Mouse (Mus musculus) midbrain, embryonic 16.5 days (tissue): Measurements from ENCODE around the gene Rps19. TPM values are rescaled to one million over a fixed set of nuclear protein-coding genes. Genes with fewer than 3 reads are reported as not detected.
"Not testable (repeated sequence)": the region's sequence is repeated elsewhere in the genome, so short reads cannot be mapped to it uniquely, and the experiment has no call there.

Source experiments
- ATAC-seq: fragments of 200-750 bp; cut with Nextera tagmentation; 2 replicates; pipeline ENCODE4 v1.8.0; 2017; ENCODE audit warnings: moderate TSS enrichment
- H3K27ac ChIP-seq: fragments of 300-500 bp; sonication (generic); 2 replicates; pipeline ENCODE4 v1.5.1; 2014; ENCODE audit warnings: mild to moderate bottlenecking, low read length, mixed read lengths
- H3K27me3 ChIP-seq: fragments of 300-500 bp; sonication (generic); 2 replicates; pipeline ENCODE4 v1.6.1; 2014; ENCODE audit warnings: low read depth, low read length, mixed read lengths; ENCODE audit not compliant: control insufficient read depth, insufficient read depth
- H3K36me3 ChIP-seq: fragments of 300-500 bp; sonication (generic); 2 replicates; pipeline ENCODE4 v1.6.1; 2014; ENCODE audit warnings: mild to moderate bottlenecking, low read length, moderate library complexity, mixed read lengths; ENCODE audit not compliant: control insufficient read depth, insufficient read depth
- H3K4me1 ChIP-seq: fragments of 300-500 bp; sonication (generic); 2 replicates; pipeline ENCODE4 v1.6.1; 2014; ENCODE audit warnings: mild to moderate bottlenecking, low read length, mixed read lengths; ENCODE audit not compliant: control insufficient read depth, insufficient read depth
- H3K4me2 ChIP-seq: fragments of 300-500 bp; sonication (generic); 2 replicates; pipeline ENCODE4 v1.6.1; 2014; ENCODE audit warnings: mild to moderate bottlenecking, low read length, mixed read lengths
- H3K4me3 ChIP-seq: fragments of 300-500 bp; sonication (generic); 2 replicates; pipeline ENCODE4 v1.5.1; 2014; ENCODE audit warnings: low read depth, mild to moderate bottlenecking, low read length, moderate library complexity, mixed read lengths
- H3K9ac ChIP-seq: fragments of 300-500 bp; sonication (generic); 2 replicates; pipeline ENCODE4 v1.6.1; 2014; ENCODE audit warnings: low read depth, low read length, mixed read lengths
- H3K9me3 ChIP-seq: fragments of 300-500 bp; sonication (generic); replicated peaks from 2 replicates; pipeline ENCODE4 v1.6.1; 2014; ENCODE audit warnings: mild to moderate bottlenecking, low read length, mixed read lengths; ENCODE audit not compliant: control insufficient read depth, poor library complexity, severe bottlenecking
- WGBS: fragments of 180-500 bp; shearing (Covaris S2); extraction: QIAGEN DNeasy Blood & Tissue Kit; methylation state at CpG from one replicate; pipeline ENCODE4 v1.1.7; 2014; 5-methylcytosine and 5-hydroxymethylcytosine counted together
- polyA plus RNA-seq: library from polyadenylated mRNA; unstranded; fragments of >200 nt; fragmentation: Nextera tagmentation; extraction: Ambion mirVana; gene quantifications from 2 replicates; pipeline ENCODE4 v1.2.1, GENCODE M21; 2015

Rps19 gene
- polyA plus RNA-seq, 1 experiment from 2014 or later: 1,058 TPM

DNA sequence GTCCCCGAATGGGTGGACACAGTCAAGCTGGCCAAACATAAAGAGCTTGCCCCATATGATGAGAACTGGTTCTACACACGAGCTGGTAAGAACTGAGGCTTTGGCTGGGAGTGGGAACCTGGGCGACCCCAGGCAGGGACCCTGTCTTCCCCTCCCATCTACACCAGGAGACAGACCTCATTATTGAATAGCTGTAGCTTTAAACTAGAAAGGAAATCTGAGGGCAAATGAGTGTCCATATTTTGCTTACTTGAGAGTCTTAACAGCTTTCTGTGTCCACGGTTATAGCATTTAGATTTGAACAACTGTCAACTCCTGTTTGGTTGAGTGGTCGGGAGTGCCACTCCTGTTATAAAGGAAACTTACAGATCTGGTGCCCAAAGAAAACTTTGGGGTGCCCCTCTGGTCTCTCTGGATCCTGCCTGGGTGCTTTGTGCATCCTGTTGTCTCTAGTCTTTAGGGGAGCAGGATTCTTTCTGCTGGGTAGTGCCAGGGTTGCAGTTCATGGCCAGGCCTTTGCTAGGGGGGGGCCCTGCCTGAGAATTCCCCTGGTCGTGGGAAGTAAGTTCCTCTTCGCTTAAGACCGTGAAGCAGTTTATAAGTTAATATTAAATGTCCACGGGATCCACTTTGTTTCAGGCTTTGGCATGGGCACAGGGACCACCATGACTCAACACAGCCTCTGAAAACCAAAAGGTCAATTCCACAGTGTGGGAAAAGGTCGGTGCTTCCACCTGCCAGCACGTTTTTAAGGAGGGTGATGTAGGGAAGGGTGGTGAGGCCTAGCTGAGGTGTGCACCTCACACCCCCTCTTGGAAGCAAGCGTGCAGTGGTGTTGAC lies 1.5 kb downstream of the Rps19 start:
- Histone ChIP-seq H3K4me2 (peak overlapping the region; percentile 84), H3K36me3 (peaks cover 16% of the 10 kb centered on the region; the same call in 1 of the 2 replicates), H3K27me3 (no peaks in the 10 kb centered on the region), H3K4me1 (peaks cover 19% of the 10 kb centered on the region), H3K9me3 (no peaks in the 10 kb centered on the region), H3K9ac (peak overlapping the region; percentile 99), H3K27ac (no peak overlapping the region), H3K4me3 (peak overlapping the region; percentile 82)
- ATAC-seq: no peak
- 48% methylated on average over 12 of the region's 12 CpGs for WGBS

DNA sequence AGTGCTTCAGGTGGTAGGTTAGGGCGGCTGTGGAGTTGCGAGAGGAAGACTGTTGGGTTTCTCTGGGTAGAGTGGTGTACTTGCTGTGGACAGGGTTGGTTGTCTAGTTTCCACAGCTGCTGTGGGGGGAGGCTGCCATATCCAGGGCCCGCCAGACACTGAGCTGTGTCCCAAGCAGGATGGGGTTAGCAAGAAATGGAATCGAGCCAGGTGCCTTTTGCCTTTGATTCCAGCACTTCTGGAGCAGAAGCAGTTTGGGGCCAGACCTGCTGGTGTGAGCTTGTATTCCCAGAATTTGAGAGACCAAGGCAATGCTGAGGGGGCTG lies 2.1 kb downstream of the Rps19 start:
- ATAC-seq: no peak
- H3K4me2 ChIP-seq: peak overlapping the region; percentile 84
- WGBS: 74% methylated on average over 4 of the region's 4 CpGs
- peaks cover 16% of the 10 kb centered on the region; the same call in 1 of the 2 replicates for H3K36me3 ChIP-seq
- no peaks in the 10 kb centered on the region for H3K9me3 ChIP-seq
- no peaks in the 10 kb centered on the region for H3K27me3 ChIP-seq
- peak overlapping the region; percentile 99; the same call in 1 of the 2 replicates for H3K9ac ChIP-seq
- peaks cover 19% of the 10 kb centered on the region for H3K4me1 ChIP-seq
- no peak overlapping the region for H3K27ac ChIP-seq
- H3K4me3 ChIP-seq: no peak overlapping the region

DNA sequence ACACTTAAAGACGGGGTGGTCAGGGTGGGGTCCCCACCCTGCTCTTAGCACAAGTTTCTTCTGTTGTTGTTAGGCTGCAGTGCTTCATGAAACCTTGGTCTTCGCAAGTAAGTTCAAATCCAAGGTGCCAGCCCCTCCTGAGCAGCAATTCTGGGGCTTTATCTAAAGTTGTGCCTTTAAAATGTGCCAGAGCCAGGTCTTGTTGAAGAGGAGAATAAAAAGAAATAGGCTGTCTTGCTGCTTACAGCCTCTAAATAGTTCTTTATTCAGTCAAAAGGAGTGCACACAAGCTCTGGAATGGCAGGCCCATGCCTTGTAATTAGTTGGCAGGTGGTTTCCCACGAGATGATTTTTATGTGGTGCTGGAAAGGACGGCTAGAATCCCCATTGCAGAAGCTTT lies 2.9 kb downstream of the Rps19 start:
- no peak overlapping the region for H3K4me3 ChIP-seq
- H3K27ac ChIP-seq: no peak overlapping the region
- peaks cover 19% of the 10 kb centered on the region for H3K4me1 ChIP-seq
- peak overlapping the region; percentile 22; the same call in 1 of the 2 replicates for H3K9ac ChIP-seq
- WGBS: 78% methylated on average over 4 of the region's 4 CpGs
- no peaks in the 10 kb centered on the region for H3K9me3 ChIP-seq
- no peaks in the 10 kb centered on the region for H3K27me3 ChIP-seq
- peaks cover 16% of the 10 kb centered on the region; the same call in 1 of the 2 replicates for H3K36me3 ChIP-seq
- no peak for ATAC-seq
- no peak overlapping the region for H3K4me2 ChIP-seq

DNA sequence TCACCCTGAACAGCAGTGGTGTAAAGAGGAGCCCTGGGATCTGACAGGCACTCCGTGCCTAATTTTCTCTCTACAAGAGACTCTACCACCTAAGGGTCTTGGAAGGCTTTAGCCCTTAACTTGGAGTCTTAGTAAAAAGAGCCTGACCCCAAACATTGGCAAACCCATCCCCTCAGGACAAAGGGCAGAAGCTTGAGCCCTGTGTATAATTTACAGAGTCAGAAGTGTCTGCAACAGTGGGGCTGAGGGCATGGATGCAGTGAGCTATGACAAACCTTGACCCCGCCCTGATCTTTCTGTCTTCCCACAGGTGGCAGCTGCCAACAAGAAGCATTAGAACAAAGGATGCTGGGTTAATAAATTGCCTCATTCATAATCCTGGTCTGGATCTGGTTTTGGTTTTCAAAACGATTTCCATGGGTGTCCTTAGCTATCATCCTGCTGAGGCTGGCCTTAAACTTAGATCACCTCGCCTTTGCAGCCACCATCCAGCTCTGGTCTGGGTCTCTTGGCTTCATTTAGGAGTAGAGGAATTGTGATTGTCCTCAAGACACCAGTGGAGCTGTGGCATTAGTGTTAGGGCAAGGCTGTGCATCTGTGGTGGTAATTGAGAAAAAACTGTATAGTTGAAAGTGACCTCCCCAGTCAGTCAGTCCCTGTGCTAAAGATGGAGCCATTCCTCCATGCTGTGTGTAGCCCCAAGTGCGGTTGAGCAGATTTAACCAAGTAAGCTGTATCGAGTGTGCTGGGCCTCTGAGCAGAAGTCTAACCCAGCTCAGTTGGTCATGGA lies 5.5 kb downstream of the Rps19 start:
- Histone ChIP-seq H3K27me3 (no peaks in the 10 kb centered on the region), H3K9ac (no peak overlapping the region), H3K4me1 (peaks cover 19% of the 10 kb centered on the region), H3K27ac (no peak overlapping the region), H3K36me3 (peaks cover 16% of the 10 kb centered on the region; the same call in 1 of the 2 replicates), H3K9me3 (no peaks in the 10 kb centered on the region), H3K4me3 (no peak overlapping the region), H3K4me2 (no peak overlapping the region)
- no peak for ATAC-seq
- 83% methylated on average over 6 of the region's 6 CpGs for WGBS

DNA sequence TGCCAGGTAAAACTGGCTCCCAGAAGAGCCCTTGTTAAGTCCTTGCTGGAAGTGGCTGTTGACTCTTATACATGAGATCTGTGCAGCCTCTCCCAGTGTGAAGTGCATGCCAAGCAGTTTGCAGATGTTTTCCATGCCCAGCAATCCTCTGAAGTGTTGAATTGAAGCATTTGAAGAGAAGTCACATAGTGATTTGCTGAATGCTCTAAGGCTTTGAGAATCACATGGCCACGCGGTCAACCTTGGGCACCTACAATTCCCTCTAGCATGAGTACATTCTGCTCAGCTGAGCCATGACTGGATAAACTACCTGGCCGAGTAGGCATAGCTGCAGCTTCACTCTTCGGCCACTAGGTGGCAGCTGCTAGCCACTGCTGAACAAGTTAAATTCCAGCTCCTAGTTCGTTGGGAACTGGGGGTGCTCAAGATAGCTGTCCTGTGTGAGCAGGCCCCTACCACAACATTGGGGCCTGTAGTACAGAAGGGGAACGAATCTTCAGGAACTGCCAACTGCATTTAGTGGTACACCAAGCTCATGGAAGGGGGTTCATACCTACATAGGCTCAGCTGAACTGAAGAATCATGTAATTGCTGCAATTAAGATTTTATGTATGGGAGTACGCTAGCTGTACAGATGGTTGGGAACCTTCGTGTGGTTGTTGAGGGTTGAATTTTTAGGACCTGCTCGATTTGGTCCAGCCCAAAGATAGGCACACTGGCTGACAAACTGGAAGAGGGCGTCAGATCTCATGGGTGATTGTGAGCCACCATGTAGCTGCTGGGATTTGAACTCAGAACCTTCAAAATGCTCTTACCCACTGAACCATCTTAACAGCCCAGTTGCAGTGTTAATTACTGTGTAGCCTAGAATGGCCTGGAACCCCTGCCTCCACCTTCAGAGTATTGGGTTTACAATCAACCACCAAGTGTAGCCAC lies 6.4 kb downstream of the Rps19 start:
- H3K9ac ChIP-seq: no peak overlapping the region
- H3K27me3 ChIP-seq: no peaks in the 10 kb centered on the region
- H3K36me3 ChIP-seq: peaks cover 16% of the 10 kb centered on the region; the same call in 1 of the 2 replicates
- no peaks in the 10 kb centered on the region for H3K9me3 ChIP-seq
- no peak overlapping the region for H3K27ac ChIP-seq
- H3K4me3 ChIP-seq: no peak overlapping the region
- peaks cover 13% of the 10 kb centered on the region for H3K4me1 ChIP-seq
- H3K4me2 ChIP-seq: no peak overlapping the region
- WGBS: 30% methylated on average over 10 of the region's 10 CpGs
- ATAC-seq: peak; percentile 47

DNA sequence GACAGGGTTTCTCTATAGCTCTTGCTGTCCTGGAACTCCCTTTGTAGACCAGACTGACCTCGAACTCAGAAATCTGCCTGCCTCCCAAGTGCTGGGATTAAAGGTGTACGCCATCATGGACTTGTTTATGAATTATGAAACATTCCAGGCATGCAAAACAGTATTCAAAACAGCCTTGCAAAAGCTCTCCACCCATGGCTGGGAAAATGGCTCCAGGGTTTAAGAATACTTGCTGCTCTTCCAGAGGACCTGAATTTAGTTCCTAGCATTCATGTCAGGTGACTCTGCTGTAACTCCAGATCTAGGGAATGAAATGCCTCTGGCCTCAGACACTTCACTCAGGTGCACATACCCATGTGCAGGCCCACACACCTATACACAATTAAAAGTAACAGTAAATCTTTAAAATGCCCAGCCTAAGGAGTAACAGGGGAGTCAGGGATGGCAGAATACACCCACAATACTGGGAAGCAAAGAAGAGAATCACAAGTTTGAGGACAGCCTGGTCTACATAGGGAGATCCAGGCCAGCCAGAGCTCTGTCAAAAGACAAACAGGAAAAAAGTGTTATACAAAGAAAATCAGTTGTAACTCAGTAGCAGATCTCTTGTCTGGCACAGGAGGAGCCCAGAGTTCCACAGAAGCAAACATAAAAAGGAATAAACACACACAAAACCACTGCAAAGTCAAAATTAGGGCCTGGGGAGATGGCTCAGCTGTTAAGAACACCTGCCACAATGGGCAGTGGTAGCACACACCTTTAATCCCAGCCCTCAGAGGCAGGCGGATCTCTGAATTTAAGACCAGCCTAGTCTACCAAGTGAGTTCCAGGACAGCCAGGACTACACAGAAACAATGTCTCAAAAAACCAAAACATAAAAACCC lies 7.3 kb downstream of the Rps19 start:
- no peaks in the 10 kb centered on the region for H3K9me3 ChIP-seq
- H3K4me3 ChIP-seq: no peak overlapping the region
- no peak overlapping the region for H3K27ac ChIP-seq
- no peaks in the 10 kb centered on the region for H3K27me3 ChIP-seq
- no peak for ATAC-seq
- H3K4me1 ChIP-seq: peaks cover 4% of the 10 kb centered on the region
- H3K9ac ChIP-seq: no peak overlapping the region
- no peak overlapping the region for H3K4me2 ChIP-seq
- peaks cover 15% of the 10 kb centered on the region; the same call in 1 of the 2 replicates for H3K36me3 ChIP-seq
- WGBS: 63% methylated on average over 3 of the region's 3 CpGs

DNA sequence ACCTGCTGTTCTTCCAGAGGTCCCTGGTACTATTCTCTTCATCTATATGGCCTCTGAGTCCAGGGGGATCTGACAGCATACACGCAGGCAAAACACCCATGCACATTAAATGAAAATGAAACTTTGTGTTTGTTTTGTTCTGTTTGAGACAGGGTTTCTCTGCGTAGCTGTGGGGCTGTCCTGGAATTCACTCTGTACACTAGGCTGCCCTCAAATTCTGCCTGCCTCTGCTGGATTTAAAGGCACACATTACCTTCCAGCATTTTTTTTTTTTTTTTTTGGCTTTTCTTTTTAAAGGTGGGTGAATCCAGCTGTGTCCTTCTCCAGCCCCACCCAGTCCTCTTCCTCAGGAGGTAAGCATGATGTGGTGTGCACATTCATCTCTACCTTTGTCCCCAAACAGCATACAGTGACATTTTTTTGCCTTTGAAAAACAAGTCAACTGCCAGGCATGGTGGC lies 8.0 kb downstream of the Rps19 start:
- H3K27me3 ChIP-seq: no peaks in the 10 kb centered on the region
- 76% methylated on average over 2 of the region's 2 CpGs for WGBS
- H3K4me3 ChIP-seq: no peak overlapping the region
- ATAC-seq: no peak
- H3K9ac ChIP-seq: no peak overlapping the region
- H3K4me2 ChIP-seq: no peak overlapping the region
- H3K9me3 ChIP-seq: no peaks in the 10 kb centered on the region
- H3K4me1 ChIP-seq: no peaks in the 10 kb centered on the region
- H3K36me3 ChIP-seq: peaks cover 12% of the 10 kb centered on the region; the same call in 1 of the 2 replicates
- no peak overlapping the region for H3K27ac ChIP-seq

DNA sequence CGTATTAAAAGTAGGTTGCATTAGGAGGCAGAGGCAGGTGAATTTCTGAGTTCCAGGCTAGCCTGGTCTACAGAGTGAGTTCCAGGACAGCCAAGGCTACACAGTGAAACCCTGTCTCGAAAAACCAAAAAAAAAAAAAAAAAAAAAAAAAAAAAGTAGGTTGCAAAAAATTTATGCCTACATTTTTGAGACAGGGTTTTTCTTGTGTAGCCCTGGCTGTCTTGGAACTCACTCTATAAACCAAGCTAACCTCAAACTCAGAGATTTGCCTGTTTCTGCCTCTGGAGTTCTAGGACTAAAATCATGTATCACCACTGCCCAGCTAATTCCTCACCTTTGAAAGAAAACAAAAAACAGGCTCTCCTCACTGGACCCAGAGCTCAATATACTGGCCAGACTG lies 11.6 kb downstream of the Rps19 start:
- not testable (repeated sequence) for H3K27ac ChIP-seq, H3K4me1 ChIP-seq, ATAC-seq, H3K36me3 ChIP-seq, H3K9ac ChIP-seq, H3K9me3 ChIP-seq, H3K4me2 ChIP-seq, H3K4me3 ChIP-seq, H3K27me3 ChIP-seq
- 86% methylated on average over 2 of the region's 2 CpGs for WGBS
